Mouse (Mus musculus) MEL (cell line): ENCODE data around the gene Eps15. TPM values are rescaled to one million over a fixed set of nuclear protein-coding genes. Genes with fewer than 3 reads are reported as not detected.
A peak's percentile ranks its signal among the peaks of the same experiment; 100 is the strongest.

Experiments
- DNase-seq: peaks from one replicate; pipeline ENCODE4 v3.0.0; 2011; ENCODE audit warnings: low read depth, low spot score
- H3K27ac ChIP-seq: 2 replicates; pipeline ENCODE4 v1.5.1; 2012; ENCODE audit warnings: low read depth, mild to moderate bottlenecking, control low read depth, low read length, moderate library complexity; ENCODE audit not compliant: control insufficient read depth
- H3K27me3 ChIP-seq, 2 experiments: fragments of 150-350 bp in 1 of 2; sonication (generic) in 1 of 2; 2 replicates each; pipeline ENCODE4 v1.6.1; 2012; ENCODE audit warnings: low read length in 2 of 2, mild to moderate bottlenecking in 2 of 2, improper control_type of control experiment in 1 of 2, moderate library complexity in 1 of 2; ENCODE audit not compliant: insufficient read depth in 2 of 2, control insufficient read depth in 1 of 2
- H3K36me3 ChIP-seq, 2 experiments: 2 replicates each; pipeline ENCODE4 v1.6.1; 2012 to 2014; ENCODE audit warnings: low read length in 2 of 2, improper control_type of control experiment in 1 of 2, inconsistent platforms in 1 of 2, mild to moderate bottlenecking in 1 of 2; ENCODE audit not compliant: insufficient read depth in 2 of 2, control insufficient read depth in 1 of 2
- H3K4me1 ChIP-seq, 2 experiments: fragments of 150-350 bp in 1 of 2; sonication (generic) in 1 of 2; 2 replicates each; pipeline ENCODE4 v1.6.1; 2012; ENCODE audit warnings: low read length in 2 of 2, improper control_type of control experiment in 1 of 2, mild to moderate bottlenecking in 1 of 2; ENCODE audit not compliant: insufficient read depth in 2 of 2, control insufficient read depth in 1 of 2
- H3K4me3 ChIP-seq, 2 experiments: fragments of 150-350 bp in 1 of 2; sonication (generic) in 1 of 2; 2 replicates each; pipeline ENCODE4 v1.5.1; 2012; ENCODE audit warnings: low read depth in 2 of 2, low read length in 2 of 2, mild to moderate bottlenecking in 2 of 2, moderate library complexity in 2 of 2, control low read depth in 1 of 2, improper control_type of control experiment in 1 of 2; ENCODE audit not compliant: control insufficient read depth in 1 of 2, insufficient read depth in 1 of 2
- H3K79me2 ChIP-seq: 2 replicates; pipeline ENCODE4 v1.6.1; 2012; ENCODE audit warnings: mild to moderate bottlenecking, low read length, moderate library complexity; ENCODE audit not compliant: control insufficient read depth, poor library complexity, insufficient read depth
- H3K9ac ChIP-seq: 2 replicates; pipeline ENCODE4 v1.6.1; 2012; ENCODE audit warnings: low read depth, mild to moderate bottlenecking, control low read depth, low read length, moderate library complexity; ENCODE audit not compliant: control insufficient read depth, poor library complexity, severe bottlenecking
- H3K9me3 ChIP-seq: fragments of 150-350 bp; sonication (generic); replicated peaks from 2 replicates; pipeline ENCODE4 v1.6.1; 2012; ENCODE audit warnings: mild to moderate bottlenecking, low read length, improper control_type of control experiment, moderate library complexity; ENCODE audit not compliant: insufficient read depth
- CHD1 ChIP-seq: IDR thresholded peaks from 2 replicates; pipeline ENCODE4 v1.6.1; 2012; ENCODE audit warnings: low read depth, mild to moderate bottlenecking, inconsistent platforms, low read length, improper control_type of control experiment
- CTCF ChIP-seq, 3 experiments: IDR thresholded peaks in 2 of 3; conservative IDR thresholded peaks in 1 of 3; 2 replicates each; pipeline ENCODE4 v1.5.1; 2011 to 2012; ENCODE audit warnings: low read length in 3 of 3, low read depth in 2 of 3, mild to moderate bottlenecking in 2 of 3, improper control_type of control experiment in 1 of 3, inconsistent platforms in 1 of 3, mixed read lengths in 1 of 3, moderate library complexity in 1 of 3; ENCODE audit not compliant: control insufficient read depth in 1 of 3, insufficient read depth in 1 of 3, poor library complexity in 1 of 3, severe bottlenecking in 1 of 3
- ETS1 ChIP-seq: IDR thresholded peaks from 2 replicates; pipeline ENCODE4 v1.6.1; 2012; ENCODE audit warnings: low read depth, mild to moderate bottlenecking, inconsistent platforms, low read length, improper control_type of control experiment, moderate library complexity
- GATA1 ChIP-seq: IDR thresholded peaks from 2 replicates; pipeline ENCODE4 v1.6.1; 2011; ENCODE audit warnings: low read depth, low read length, improper control_type of control experiment
- HCFC1 ChIP-seq: IDR thresholded peaks from 2 replicates; pipeline ENCODE4 v1.6.1; 2012; ENCODE audit warnings: low read depth, mild to moderate bottlenecking, inconsistent platforms, low read length, improper control_type of control experiment, moderate library complexity
- MXI1 ChIP-seq: IDR thresholded peaks from 2 replicates; pipeline ENCODE4 v1.6.1; 2011; ENCODE audit warnings: mild to moderate bottlenecking, low read depth, low read length, improper control_type of control experiment
- MYC ChIP-seq: IDR thresholded peaks from 2 replicates; pipeline ENCODE4 v1.6.1; 2011; ENCODE audit warnings: low read depth, mild to moderate bottlenecking, low read length, improper control_type of control experiment, moderate library complexity
- NELFE ChIP-seq: IDR thresholded peaks from 2 replicates; pipeline ENCODE4 v1.6.1; 2011; ENCODE audit warnings: low read depth, low read length, improper control_type of control experiment
- POLR2AphosphoS2 ChIP-seq: IDR thresholded peaks from 2 replicates; pipeline ENCODE4 v1.6.1; 2011; ENCODE audit warnings: low read length, improper control_type of control experiment
- POLR2AphosphoS5 ChIP-seq: IDR thresholded peaks from 2 replicates; pipeline ENCODE4 v1.6.1; 2012; ENCODE audit warnings: low read depth, borderline replicate concordance, mild to moderate bottlenecking, inconsistent platforms, low read length, moderate library complexity, mixed read lengths
- RAD21 ChIP-seq: IDR thresholded peaks from 2 replicates; pipeline ENCODE4 v1.6.1; 2011; ENCODE audit warnings: mild to moderate bottlenecking, low read depth, low read length, improper control_type of control experiment
- RCOR1 ChIP-seq: IDR thresholded peaks from 2 replicates; pipeline ENCODE4 v1.6.1; 2012; ENCODE audit warnings: low read depth, mild to moderate bottlenecking, inconsistent platforms, low read length, improper control_type of control experiment
- SIN3A ChIP-seq: IDR thresholded peaks from 2 replicates; pipeline ENCODE4 v1.6.1; 2012; ENCODE audit warnings: low read length, improper control_type of control experiment, inconsistent platforms
- SMC3 ChIP-seq: IDR thresholded peaks from 2 replicates; pipeline ENCODE4 v1.6.1; 2011; ENCODE audit warnings: low read depth, low read length, improper control_type of control experiment
- TAL1 ChIP-seq: IDR thresholded peaks from 2 replicates; pipeline ENCODE4 v1.6.1; 2012; ENCODE audit warnings: mild to moderate bottlenecking, inconsistent platforms, low read length, moderate library complexity, mixed read lengths
- TBP ChIP-seq: IDR thresholded peaks from 2 replicates; pipeline ENCODE4 v1.8.0; 2011; ENCODE audit warnings: low read depth, low read length, improper control_type of control experiment
- TCF12 ChIP-seq: IDR thresholded peaks from 2 replicates; pipeline ENCODE4 v1.6.1; 2014; ENCODE audit warnings: low read depth, mild to moderate bottlenecking, inconsistent platforms, low read length, improper control_type of control experiment, moderate library complexity
- USF1 ChIP-seq: IDR thresholded peaks from 2 replicates; pipeline ENCODE4 v1.6.1; 2014; ENCODE audit warnings: low read depth, mild to moderate bottlenecking, inconsistent platforms, low read length, improper control_type of control experiment, moderate library complexity
- ZC3H11A ChIP-seq: IDR thresholded peaks from 2 replicates; pipeline ENCODE4 v1.6.1; 2012; ENCODE audit warnings: low read depth, mild to moderate bottlenecking, inconsistent platforms, low read length, improper control_type of control experiment
- polyA plus RNA-seq, 2 experiments: library from polyadenylated mRNA; stranded (reverse) in 1 of 2; unstranded in 1 of 2; fragments of >175 nt in 1 of 2; fragments of >200 nt in 1 of 2; gene quantifications; 2 replicates each; pipeline versions ENCODE4 v1.2.1 to v1.2.4; 2012; ENCODE audit warnings: low replicate concordance in 2 of 2, low read depth in 1 of 2; ENCODE audit not compliant: insufficient read length in 2 of 2, insufficient read depth in 1 of 2, missing spikeins in 1 of 2
- total RNA-seq: library from RNA; depleted of rRNA; stranded (reverse); fragments of 300-350 nt; gene quantifications from 2 replicates; pipeline ENCODE4 v1.2.3, GENCODE M21; 2012

Gene Eps15
- total and polyA plus RNA-seq, 3 experiments = 19.7 to 107 (median 53.3) TPM

DNA sequence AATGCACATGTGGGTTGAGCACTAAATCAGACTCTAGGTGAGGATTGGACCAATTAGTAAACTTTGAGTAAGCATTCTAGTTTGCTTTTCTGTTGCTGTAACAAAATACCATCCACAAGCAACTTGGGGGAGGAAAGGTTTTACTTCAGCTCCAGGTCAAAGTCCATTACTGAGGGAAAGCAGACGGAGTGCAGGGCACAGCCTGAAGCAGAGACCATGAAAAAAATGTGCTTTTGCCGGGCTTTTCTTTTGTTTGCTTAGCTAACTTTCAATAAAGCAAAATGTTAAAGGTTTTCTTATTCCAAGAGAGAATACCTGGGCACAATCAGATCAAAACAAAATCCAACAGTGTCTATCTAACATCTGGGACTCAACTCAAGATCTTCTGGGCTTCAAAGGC, 13.3 kb upstream of the Eps15 start:
- no peak overlapping the region for H3K4me3 ChIP-seq
- no peak overlapping the region for H3K9ac ChIP-seq
- H3K4me1 ChIP-seq = peaks cover 0 to 5% of the 10 kb centered on the region in 2 experiments; a peak in 2 of 4 replicates
- no peak overlapping the region for H3K27ac ChIP-seq
- no peaks in the 10 kb centered on the region for H3K9me3 ChIP-seq
- H3K36me3 ChIP-seq = no peaks in the 10 kb centered on the region; a peak in 1 of 4 replicates
- DNase-seq = no peak
- peaks cover 0 to 1% of the 10 kb centered on the region in 2 experiments; a peak in 3 of 4 replicates for H3K27me3 ChIP-seq
- TF ChIP-seq MYC (no peak), NELFE (no peak), GATA1 (no peak), USF1 (no peak), MXI1 (no peak), RAD21 (no peak), TCF12 (no peak), SIN3A (no peak), TBP (no peak)
- H3K79me2 ChIP-seq = no peaks in the 10 kb centered on the region

DNA sequence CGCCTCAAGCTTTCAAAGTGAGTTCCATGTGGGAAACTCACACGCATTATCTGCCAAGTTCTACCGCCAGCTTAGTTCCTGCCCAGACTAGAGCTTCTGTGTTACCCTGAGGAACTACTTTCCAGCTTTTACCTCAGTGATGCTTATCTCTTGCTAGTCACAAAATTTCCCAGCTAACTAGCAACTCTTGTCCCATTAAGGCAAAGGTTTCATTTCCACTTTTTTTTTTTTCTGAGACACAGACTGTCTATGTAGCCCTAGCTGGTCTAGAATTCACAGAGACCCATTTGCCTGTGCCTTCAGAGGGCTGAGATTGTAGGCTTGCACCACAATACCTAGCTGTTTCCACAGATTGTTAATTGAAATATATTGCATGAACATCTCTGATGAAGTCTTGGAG, 12.6 kb upstream of the Eps15 start:
- H3K27ac ChIP-seq = no peak overlapping the region
- H3K9ac ChIP-seq = no peak overlapping the region

GRCm38 (mm10) chr4:109268903-109269302, 11.2 kb upstream of the Eps15 start:
- no peaks in the 10 kb centered on the region for H3K79me2 ChIP-seq
- peak; percentile 16 for DNase-seq

More for the DNA sequence above, 12.6 kb upstream of the Eps15 start:
- no peak overlapping the region for H3K4me3 ChIP-seq
- peaks cover 0 to 5% of the 10 kb centered on the region in 2 experiments; a peak in 2 of 4 replicates for H3K4me1 ChIP-seq
- H3K9me3 ChIP-seq = no peaks in the 10 kb centered on the region
- H3K27me3 ChIP-seq = peaks cover 0 to 1% of the 10 kb centered on the region in 2 experiments; a peak in 3 of 4 replicates
- no peaks in the 10 kb centered on the region; a peak in 1 of 4 replicates for H3K36me3 ChIP-seq
- DNase-seq = no peak
- no peaks in the 10 kb centered on the region for H3K79me2 ChIP-seq
- TF ChIP-seq SIN3A (no peak), ETS1 (no peak), TAL1 (no peak), RCOR1 (no peak), CTCF (IDR thresholded peaks at IDR 0.05 in 2 of 3, conservative IDR thresholded peaks at IDR 0.05 in 1 of 3; ENCODE audit: control insufficient read depth in 1 of 3, insufficient read depth in 1 of 3, low read depth in 2 of 3, low read length in 3 of 3, poor library complexity in 1 of 3, severe bottlenecking in 1 of 3) (no peak), POLR2AphosphoS5 (no peak), NELFE (no peak), HCFC1 (no peak), CHD1 (no peak)

More at GRCm38 (mm10) chr4:109268903-109269302, 11.2 kb upstream of the Eps15 start:
- TF ChIP-seq RAD21 = peak; percentile 40
- 0 out of 2 replicates have a peak, but pooled peaks have one; percentile 14 for TF ChIP-seq ZC3H11A
- TF ChIP-seq CTCF (IDR thresholded peaks at IDR 0.05 in 2 of 3, conservative IDR thresholded peaks at IDR 0.05 in 1 of 3; ENCODE audit: control insufficient read depth in 1 of 3, insufficient read depth in 1 of 3, low read depth in 2 of 3, low read length in 3 of 3, poor library complexity in 1 of 3, severe bottlenecking in 1 of 3) = peak in 1 of 3 experiments; percentile 49; a peak in 2 of 6 replicates
- peak; percentile 51 for TF ChIP-seq SMC3
- TF ChIP-seq POLR2AphosphoS2 = no peak
- Histone ChIP-seq H3K4me1 (peaks cover 0 to 5% of the 10 kb centered on the region in 2 experiments; a peak in 2 of 4 replicates), H3K27ac (no peak overlapping the region), H3K36me3 (no peaks in the 10 kb centered on the region; a peak in 1 of 4 replicates), H3K4me3 (no peak overlapping the region), H3K9ac (no peak overlapping the region), H3K9me3 (no peaks in the 10 kb centered on the region), H3K27me3 (peaks cover 1 to 3% of the 10 kb centered on the region in 2 experiments)
